Comparison of ENCODE assay signal across 8 mouse cellular contexts in the genomic region with DNA sequence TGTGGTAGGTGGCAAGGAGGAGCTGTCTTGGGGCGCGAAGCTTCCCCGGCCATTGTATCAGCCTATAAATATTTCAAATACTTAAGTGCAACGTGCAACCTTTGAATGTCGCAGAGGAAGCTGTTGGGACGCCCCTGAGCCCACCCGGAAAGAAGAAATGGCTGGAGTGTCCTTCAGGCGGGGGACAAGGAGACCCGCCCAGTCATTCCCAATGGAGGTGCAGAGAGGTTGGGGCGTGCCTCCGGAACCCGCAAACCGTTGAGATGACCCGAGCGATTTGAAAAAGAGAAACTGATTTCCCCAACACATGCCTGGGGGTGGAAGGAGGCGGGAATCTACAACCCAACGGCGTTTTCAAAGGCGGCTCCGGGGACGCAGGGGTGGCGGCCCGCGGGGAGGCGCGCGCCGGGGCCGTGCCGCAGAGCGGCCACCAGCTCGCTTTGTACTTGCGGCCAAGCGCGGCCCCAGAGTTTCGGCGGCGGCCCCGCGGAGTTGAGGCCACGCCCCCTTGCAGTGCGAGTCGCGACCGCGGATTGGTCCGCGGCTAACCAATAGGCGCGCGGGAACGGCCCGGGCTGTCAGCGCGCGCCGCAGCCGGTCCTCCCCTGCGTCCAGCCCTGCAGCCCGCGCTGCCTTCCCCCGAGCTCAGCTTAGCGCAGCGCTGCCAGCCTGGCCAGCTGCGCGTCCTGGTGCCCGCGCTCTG.
DNase-seq lines count a peak whose midpoint lies in the region; ATAC-seq and TF ChIP-seq lines count a peak whose summit lies in the region.

No protein-coding gene starts in this region.

- peak; percentile 84 for DNase-seq in brain, embryonic 18.5 days (ENCODE audit: low read depth, low spot score)
- peak; percentile 81 for DNase-seq in liver, embryonic 11.5 days (ENCODE audit: low spot score)
- DNase-seq in spleen, postnatal 4 days (ENCODE audit: low spot score in 2 of 2) = peak; percentile 84 to 91

- peak overlapping the region; percentile 97 for H3K4me2 ChIP-seq in heart, embryonic 12.5 days
- peak overlapping the region; percentile 98 for H3K4me2 ChIP-seq in kidney, embryonic 16.5 days (replicated peaks; ENCODE audit: low read depth, low read length)
- H3K4me2 ChIP-seq in liver, embryonic 11.5 days = peak overlapping the region; percentile 99
- peak overlapping the region; percentile 97 for H3K4me2 ChIP-seq in myocyte (ENCODE audit: low read depth)

- TF ChIP-seq CTCF in C2C12 (IDR thresholded peaks at IDR 0.05; ENCODE audit: control insufficient read depth, insufficient read depth, insufficient read length) = no peak

- no peaks in the 10 kb centered on the region for H3K27me3 ChIP-seq in C2C12 (ENCODE audit: control insufficient read depth, insufficient read depth, insufficient read length)
- peaks cover 74% of the 10 kb centered on the region for H3K27me3 ChIP-seq in erythroblast, embryonic 14.5 days (ENCODE audit: control insufficient read depth)
- H3K27me3 ChIP-seq in heart, embryonic 12.5 days (replicated peaks) = peaks cover 12% of the 10 kb centered on the region
- peaks cover 21% of the 10 kb centered on the region for H3K27me3 ChIP-seq in kidney, embryonic 16.5 days (ENCODE audit: insufficient read depth, low read length)
- H3K27me3 ChIP-seq in liver, embryonic 11.5 days (replicated peaks; ENCODE audit: control insufficient read depth, insufficient read depth, low read length) = peaks cover 51% of the 10 kb centered on the region
- H3K27me3 ChIP-seq in myocyte (ENCODE audit: control insufficient read depth, insufficient read depth, insufficient read length) = no peaks in the 10 kb centered on the region

- H3K79me2 ChIP-seq in C2C12 (ENCODE audit: control insufficient read depth, insufficient read depth) (peaks cover 34% of the 10 kb centered on the region), myocyte (ENCODE audit: control insufficient read depth, insufficient read depth) (no peaks in the 10 kb centered on the region)

- peaks cover 17% of the 10 kb centered on the region for H3K79me3 ChIP-seq in C2C12 (ENCODE audit: low read depth)

- peak; percentile 92 for ATAC-seq in heart, embryonic 12.5 days (ENCODE audit: insufficient number of reproducible peaks, low FRiP score)
- ATAC-seq in kidney, embryonic 16.5 days (ENCODE audit: low FRiP score, low TSS enrichment) = peak; percentile 96
- ATAC-seq in liver, embryonic 11.5 days (replicated peaks; ENCODE audit: low FRiP score) = peak; percentile 95

- H3K9ac ChIP-seq in heart, embryonic 12.5 days = peak overlapping the region; percentile 87
- peak overlapping the region; percentile 79 for H3K9ac ChIP-seq in kidney, embryonic 16.5 days (replicated peaks; ENCODE audit: low read length)
- H3K9ac ChIP-seq in liver, embryonic 11.5 days (ENCODE audit: low read depth, low read length) = peak overlapping the region; percentile 68

- peak overlapping the region; percentile 84 for H3K27ac ChIP-seq in heart, embryonic 12.5 days (ENCODE audit: poor library complexity, severe bottlenecking)
- H3K27ac ChIP-seq in kidney, embryonic 16.5 days (ENCODE audit: low read length) = peak overlapping the region; percentile 77
- no peak overlapping the region; the same call in 1 of the 2 replicates for H3K27ac ChIP-seq in liver, embryonic 11.5 days (ENCODE audit: low read depth, low read length)

- peak; percentile 64 for TF ChIP-seq POLR2A in myocyte (IDR thresholded peaks at IDR 0.05; ENCODE audit: insufficient read length, low read depth)

- WGBS in heart, embryonic 12.5 days = 1% methylated on average over 67 of the region's 68 CpGs
- WGBS in kidney, embryonic 16.5 days = under 1% methylated on average over 68 of the region's 68 CpGs
- 1% methylated on average over 68 of the region's 68 CpGs for WGBS in liver, embryonic 11.5 days

- peaks cover 23% of the 10 kb centered on the region for H3K4me1 ChIP-seq in erythroblast, embryonic 14.5 days (ENCODE audit: control insufficient read depth)
- H3K4me1 ChIP-seq in heart, embryonic 12.5 days (replicated peaks) = peaks cover 47% of the 10 kb centered on the region
- H3K4me1 ChIP-seq in kidney, embryonic 16.5 days (ENCODE audit: insufficient read depth, low read length) = peaks cover 56% of the 10 kb centered on the region
- peaks cover 6% of the 10 kb centered on the region; the same call in 1 of the 2 replicates for H3K4me1 ChIP-seq in liver, embryonic 11.5 days (replicated peaks; ENCODE audit: control insufficient read depth, insufficient read depth, low read length)

- H3K36me3 ChIP-seq in C2C12 (ENCODE audit: control insufficient read depth, insufficient read depth) = peaks cover 4% of the 10 kb centered on the region
- H3K36me3 ChIP-seq in erythroblast, embryonic 14.5 days (ENCODE audit: control insufficient read depth) = no peaks in the 10 kb centered on the region
- H3K36me3 ChIP-seq in heart, embryonic 12.5 days = no peaks in the 10 kb centered on the region
- no peaks in the 10 kb centered on the region for H3K36me3 ChIP-seq in kidney, embryonic 16.5 days (ENCODE audit: insufficient read depth, low read length)
- H3K36me3 ChIP-seq in liver, embryonic 11.5 days (ENCODE audit: control insufficient read depth, insufficient read depth, low read length) = no peaks in the 10 kb centered on the region
- no peaks in the 10 kb centered on the region for H3K36me3 ChIP-seq in myocyte (ENCODE audit: control insufficient read depth, insufficient read depth)

- H3K9me3 ChIP-seq in erythroblast, embryonic 14.5 days (ENCODE audit: control insufficient read depth, low read length) = peaks cover 2% of the 10 kb centered on the region; the same call in 1 of the 2 replicates
- H3K9me3 ChIP-seq in heart, embryonic 12.5 days (replicated peaks) = no peaks in the 10 kb centered on the region
- H3K9me3 ChIP-seq in kidney, embryonic 16.5 days (ENCODE audit: low read length) = no peaks in the 10 kb centered on the region
- H3K9me3 ChIP-seq in liver, embryonic 11.5 days (ENCODE audit: control insufficient read depth, low read length) = no peaks in the 10 kb centered on the region

- peak overlapping the region; percentile 75 for H3ac ChIP-seq in C2C12 (ENCODE audit: control insufficient read depth, insufficient read length, low read depth)
- peak overlapping the region; percentile 3 for H3ac ChIP-seq in myocyte (ENCODE audit: control insufficient read depth, insufficient read length)

- H3K4me3 ChIP-seq in C2C12 (ENCODE audit: insufficient read depth, poor library complexity, severe bottlenecking) (peak overlapping the region; percentile 41), myocyte (peak overlapping the region; percentile 34)
- H3K4me3 ChIP-seq in erythroblast, embryonic 14.5 days (replicated peaks) = peak overlapping the region; percentile 66
- peak overlapping the region; percentile 70 for H3K4me3 ChIP-seq in heart, embryonic 12.5 days
- H3K4me3 ChIP-seq in kidney, embryonic 16.5 days (ENCODE audit: low read length) = peak overlapping the region; percentile 63
- H3K4me3 ChIP-seq in liver, embryonic 11.5 days (ENCODE audit: low read depth, low read length) = peak overlapping the region; percentile 60

TF ChIP-seq in C2C12, 6 proteins besides CTCF, POLR2A, EP300 and RAD21:
- TF ChIP-seq CEBPB (IDR thresholded peaks at IDR 0.05; ENCODE audit: low read depth) (no peak), MYOG (IDR thresholded peaks at IDR 0.05; ENCODE audit: control insufficient read depth, extremely low read depth, insufficient read length) (no peak), MYOD1 (IDR thresholded peaks at IDR 0.05; ENCODE audit: control insufficient read depth, insufficient read length, low read depth) (no peak), FOSL1 (IDR thresholded peaks at IDR 0.05; ENCODE audit: insufficient read depth, low read length, poor library complexity, severe bottlenecking) (no peak), MAX (IDR thresholded peaks at IDR 0.05) (no peak), USF1 (IDR thresholded peaks at IDR 0.05; ENCODE audit: low read depth) (no peak)

TF ChIP-seq in myocyte, 11 proteins besides CTCF, POLR2A, EP300 and RAD21:
- TF ChIP-seq REST (IDR thresholded peaks at IDR 0.05; ENCODE audit: insufficient read depth, insufficient read length) (no peak), TCF3 (IDR thresholded peaks at IDR 0.05; ENCODE audit: insufficient read length, low read depth) (no peak), MYOG (IDR thresholded peaks at IDR 0.05; ENCODE audit: control insufficient read depth in 1 of 3, insufficient read depth in 1 of 3, insufficient read length in 2 of 3, low read depth in 2 of 3) (peak in 2 of 3 experiments; percentile 48 to 75), E2F4 (IDR thresholded peaks at IDR 0.05; ENCODE audit: insufficient read depth) (peak; percentile 63), POLR2AphosphoS2 (IDR thresholded peaks at IDR 0.05; ENCODE audit: insufficient read length, low read depth) (peak; percentile 14), MYOD1 (IDR thresholded peaks at IDR 0.05; ENCODE audit: control insufficient read depth in 1 of 3, insufficient read length in 2 of 3, low read depth in 2 of 3) (peak in 2 of 3 experiments; percentile 61 to 84), USF1 (IDR thresholded peaks at IDR 0.05; ENCODE audit: low read depth) (no peak), TCF12 (IDR thresholded peaks at IDR 0.05; ENCODE audit: insufficient read depth, poor library complexity, severe bottlenecking) (no peak)
